Mouse (Mus musculus): ENCODE measurements around the gene Gtf2ird1.

Gene Gtf2ird1

GRCm38 (mm10) chr5:134314068-134314674, 142.3 kb downstream of the Gtf2ird1 start:
- peak; percentile 73 for DNase-seq (ENCODE audit: low read depth, low spot score)

- peak; percentile 96 for DNase-seq (ENCODE audit: low read depth, low spot score)
Measured at GRCm38 (mm10) chr5:134313451-134314067, 143.0 kb downstream of the Gtf2ird1 start.

- DNase-seq (ENCODE audit: low read depth, low spot score), result peak; percentile 92
Measured at GRCm38 (mm10) chr5:134312691-134313450, 143.6 kb downstream of the Gtf2ird1 start.

GRCm38 (mm10) chr5:134311894-134312411, 144.6 kb downstream of the Gtf2ird1 start:
- DNase-seq (ENCODE audit: low read depth, low spot score), result peak; percentile 76

- no peak for DNase-seq (ENCODE audit: low read depth, low spot score)
Measured at GRCm38 (mm10) chr5:134310201-134310600, 146.3 kb downstream of the Gtf2ird1 start.

GRCm38 (mm10) chr5:134309345-134309744, 147.2 kb downstream of the Gtf2ird1 start:
- DNase-seq (ENCODE audit: low read depth, low spot score), result no peak
